Mouse (Mus musculus) embryonic fibroblast, embryonic 13.5 days (primary cell): ENCODE measurements around the gene Ryr1.

Experiments
- CTCF ChIP-seq: IDR thresholded peaks from 2 replicates; pipeline ENCODE4 v1.5.1; 2011; ENCODE audit warnings: mild to moderate bottlenecking, control low read depth, low read length, moderate library complexity, borderline replicate concordance; ENCODE audit not compliant: insufficient read depth
- POLR2A ChIP-seq: IDR thresholded peaks from 2 replicates; pipeline ENCODE4 v1.6.1; 2011; ENCODE audit warnings: low read depth, mild to moderate bottlenecking, control low read depth, low read length, moderate library complexity

DNA sequence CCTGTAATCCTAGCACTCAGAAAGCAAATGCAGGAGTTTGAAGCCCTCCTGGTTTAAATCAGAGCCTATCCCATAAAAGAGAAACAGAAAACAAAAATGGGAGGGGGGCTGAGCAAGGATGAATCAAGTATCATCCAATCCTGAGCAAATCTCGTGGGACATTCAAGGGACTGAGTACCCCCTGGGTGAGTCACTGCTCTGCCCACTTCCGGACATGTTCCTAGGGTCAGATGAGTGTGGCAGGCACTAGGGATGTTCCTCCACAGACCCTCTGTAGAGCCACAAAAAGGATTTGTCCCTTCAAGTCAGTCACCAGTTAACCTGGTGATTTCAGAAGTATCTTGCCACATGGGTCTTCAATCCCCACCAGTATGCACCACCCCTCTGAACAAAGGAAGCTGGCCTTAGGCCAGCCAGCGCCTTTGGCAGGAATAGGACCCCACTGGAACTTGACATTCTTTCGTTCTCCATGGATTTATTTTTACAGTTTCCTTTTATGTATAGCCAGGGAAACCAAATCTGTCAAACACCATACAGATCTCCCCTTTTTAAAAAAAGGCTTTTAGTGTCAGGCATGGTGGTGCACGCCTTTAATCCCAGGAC lies 169.6 kb downstream of the Ryr1 start:
- TF ChIP-seq CTCF, result no peak
- TF ChIP-seq POLR2A, result no peak
